Mouse (Mus musculus): ENCODE data around the gene Cradd.

GRCm38 (mm10) chr10:95213311-95213710 lies 110.6 kb downstream of the Cradd start:
- TF ChIP-seq POLR2A (IDR thresholded peaks at IDR 0.05; ENCODE audit: low read depth, low read length) (no peak), CTCF (IDR thresholded peaks at IDR 0.05; ENCODE audit: extremely low read depth, insufficient read length, insufficient replicate concordance, low read depth, low read length) (no peak)

Data from small intestine, adult 2 months (tissue).